Mouse (Mus musculus) brain, adult 2 months (tissue): Measurements from ENCODE around the gene Slc7a14.
A peak's percentile ranks its signal among the peaks of the same experiment; 100 is the strongest.

Experiments used
- DNase-seq: peaks from one replicate; pipeline ENCODE4 v3.0.0; 2011; ENCODE audit warnings: low read depth, low spot score

The Slc7a14 gene

DNA sequence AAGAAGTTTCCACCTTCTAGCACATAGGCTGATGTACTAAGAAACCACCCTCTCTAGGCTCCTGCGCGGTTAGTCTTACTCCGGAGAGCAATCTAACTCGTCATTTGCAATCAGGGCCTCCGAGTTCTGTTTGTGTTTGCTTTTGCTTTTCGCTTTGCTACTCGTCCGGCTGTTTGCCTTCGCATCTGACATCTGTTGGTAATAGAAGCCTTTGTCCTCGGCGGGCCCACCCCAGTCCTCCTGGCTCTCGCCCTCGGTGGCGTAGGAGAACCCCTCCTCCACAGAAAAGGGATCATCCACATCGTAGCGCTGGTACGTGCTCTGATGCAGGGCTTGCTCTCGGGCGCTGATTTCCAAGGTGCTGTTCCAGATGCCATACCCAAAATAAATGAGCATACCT lies 101.2 kb downstream of the Slc7a14 start:
- DNase-seq, result peak; percentile 81

DNA sequence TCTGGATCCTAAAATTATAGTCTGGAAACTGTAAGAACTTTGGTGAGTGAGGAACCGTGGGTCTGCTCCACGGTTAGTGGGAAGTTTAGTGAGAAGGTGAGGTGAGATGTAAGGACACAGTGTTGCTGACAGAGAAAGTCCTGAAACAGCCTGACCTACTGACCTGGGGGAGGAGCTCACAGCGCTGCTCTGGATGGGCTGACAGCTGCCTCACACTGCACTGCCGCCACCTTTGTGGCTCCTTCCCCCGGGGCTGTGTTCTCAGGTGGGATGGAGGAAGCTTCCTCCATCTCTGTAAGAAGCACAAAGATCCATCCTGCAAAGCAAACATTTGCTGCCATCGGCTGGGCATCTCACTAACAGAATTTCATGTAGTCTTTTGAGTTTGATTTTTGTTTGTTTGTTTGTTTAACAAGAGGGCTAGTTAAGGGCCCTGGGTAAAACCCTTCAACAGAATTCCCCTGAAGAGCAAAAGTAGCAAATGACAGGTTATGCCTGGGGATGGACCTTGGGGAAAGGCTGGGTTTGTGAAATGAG lies 101.7 kb downstream of the Slc7a14 start:
- no peak for DNase-seq

DNA sequence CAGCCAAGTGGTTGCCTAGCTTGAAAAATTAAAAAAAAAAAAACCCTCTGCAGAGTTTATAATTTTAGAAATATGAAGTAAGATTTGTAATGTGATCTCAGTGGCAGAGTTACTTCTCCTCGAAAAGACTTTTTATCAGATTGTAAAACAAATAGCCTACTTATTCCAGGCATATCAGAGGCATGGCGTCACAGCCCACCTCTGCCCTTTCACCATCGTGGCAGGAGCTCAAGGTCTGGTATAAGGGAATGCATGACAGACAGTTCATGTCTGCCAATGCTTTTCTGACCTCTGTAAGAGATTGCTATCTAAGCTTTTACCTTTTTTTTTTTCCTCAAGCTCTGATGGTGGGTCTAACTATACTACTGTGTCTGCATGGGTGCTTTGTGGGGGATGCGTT lies 102.1 kb downstream of the Slc7a14 start:
- no peak for DNase-seq

DNA sequence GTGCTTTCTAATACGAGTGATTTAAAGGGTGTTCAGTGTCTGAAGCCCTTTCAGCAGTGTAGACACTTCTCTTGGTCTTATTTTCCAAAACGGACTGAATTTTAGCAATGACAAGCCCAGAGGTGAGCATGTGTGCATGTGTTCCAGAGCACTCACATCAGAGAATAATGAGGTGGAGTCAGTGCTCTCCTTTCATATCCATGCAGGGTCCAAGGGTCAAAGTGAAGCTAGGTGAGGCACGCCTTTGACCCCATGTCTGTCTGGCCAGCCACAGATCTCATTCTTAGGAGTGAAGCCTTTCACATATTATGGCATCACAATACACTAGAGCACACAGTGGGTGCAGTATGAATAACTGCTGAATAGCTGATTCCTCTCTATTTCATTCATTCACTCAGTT lies 105.0 kb downstream of the Slc7a14 start:
- no peak for DNase-seq

DNA sequence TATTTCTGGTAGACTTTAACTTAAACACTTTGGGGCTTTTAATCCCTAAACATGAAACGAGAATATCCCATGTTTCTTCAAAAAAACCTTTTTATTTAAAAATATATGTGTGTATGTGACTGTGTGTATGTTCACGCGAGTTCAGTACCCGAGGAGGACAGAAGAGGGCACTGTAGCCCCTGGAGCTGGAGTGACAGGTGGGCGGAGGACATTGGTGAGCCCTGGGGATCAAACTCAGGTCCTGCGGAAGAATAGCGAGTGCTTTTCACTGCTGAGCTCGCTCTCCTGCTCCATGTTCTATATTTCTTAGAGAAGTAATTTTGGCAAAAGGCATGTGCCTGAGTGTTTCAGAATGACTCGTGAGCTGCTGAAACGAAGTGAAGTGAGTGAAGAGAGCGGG lies 106.2 kb downstream of the Slc7a14 start:
- DNase-seq, result no peak

DNA sequence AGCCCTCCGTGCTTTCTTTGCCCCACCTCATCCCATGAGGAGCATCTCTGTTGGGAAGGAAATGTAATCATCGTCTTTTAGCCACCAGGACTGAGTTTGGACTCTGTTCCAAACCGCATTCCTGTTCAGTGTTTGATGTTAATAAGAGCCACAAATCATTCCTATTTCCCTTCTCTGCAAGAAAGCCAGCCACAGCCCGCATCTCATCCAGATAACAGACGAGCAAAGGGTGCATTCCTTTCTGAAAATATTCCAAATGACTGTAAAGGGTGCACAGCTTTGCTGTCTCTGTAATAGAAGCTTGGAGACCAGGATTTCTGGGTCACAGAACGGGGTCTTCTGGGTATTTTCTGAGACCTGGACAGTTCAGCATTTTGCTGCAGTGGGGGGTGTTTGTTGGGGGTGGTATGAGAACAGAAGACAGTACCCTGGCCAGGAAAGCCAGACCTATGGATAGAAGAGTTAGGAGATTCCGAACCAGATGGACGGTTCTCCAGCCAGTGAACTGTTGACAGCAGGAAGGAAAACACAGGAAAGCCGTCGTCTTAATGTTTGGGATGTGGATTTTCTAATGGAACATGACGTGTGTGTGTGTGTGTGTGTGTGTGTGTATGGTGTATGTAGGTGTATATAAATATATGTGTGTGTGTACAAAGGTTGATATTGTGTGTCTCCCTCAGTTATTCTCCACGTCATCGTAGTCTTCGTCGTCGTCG lies 110.9 kb downstream of the Slc7a14 start:
- no peak for DNase-seq

DNA sequence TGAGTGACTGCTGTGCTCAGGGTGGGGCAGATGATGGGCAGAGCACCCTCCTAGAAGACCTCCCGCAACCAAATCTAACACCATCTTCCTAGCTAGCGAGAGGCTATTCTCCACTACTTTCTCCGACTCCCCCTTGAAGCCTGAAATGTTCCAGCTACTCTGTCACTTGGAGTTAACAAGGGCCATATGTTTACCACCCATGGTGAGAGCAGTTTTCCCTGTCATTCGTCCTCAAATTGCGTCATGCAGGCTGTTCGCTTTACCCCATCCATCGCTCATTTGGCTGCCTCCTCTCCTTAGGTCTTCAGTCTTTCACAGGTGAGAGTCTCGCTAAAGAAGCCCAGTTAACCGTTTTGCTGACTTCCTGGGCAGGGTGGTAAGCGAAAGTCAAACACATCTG lies 118.8 kb downstream of the Slc7a14 start:
- DNase-seq, result peak; percentile 45

DNA sequence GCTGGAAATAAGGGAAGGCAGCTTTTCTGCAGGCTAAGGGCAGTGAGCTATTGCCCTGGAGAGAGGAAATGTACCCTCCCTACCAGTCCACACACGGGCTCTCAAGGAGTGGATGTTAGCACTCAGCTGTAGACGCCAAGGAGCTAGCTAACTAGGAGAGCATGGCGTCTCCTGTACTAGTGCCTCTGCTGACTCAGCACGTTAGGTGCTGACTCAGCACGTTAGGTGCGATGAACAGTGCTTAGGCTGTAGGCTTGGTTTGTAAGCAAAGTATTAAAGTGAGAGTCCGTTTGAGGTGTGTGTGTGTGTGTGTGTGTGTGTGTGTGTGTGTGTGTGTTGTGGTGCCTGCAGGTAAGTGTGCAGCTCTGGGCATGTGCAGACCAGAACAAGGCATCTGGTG lies 119.8 kb downstream of the Slc7a14 start:
- DNase-seq, result no peak

DNA sequence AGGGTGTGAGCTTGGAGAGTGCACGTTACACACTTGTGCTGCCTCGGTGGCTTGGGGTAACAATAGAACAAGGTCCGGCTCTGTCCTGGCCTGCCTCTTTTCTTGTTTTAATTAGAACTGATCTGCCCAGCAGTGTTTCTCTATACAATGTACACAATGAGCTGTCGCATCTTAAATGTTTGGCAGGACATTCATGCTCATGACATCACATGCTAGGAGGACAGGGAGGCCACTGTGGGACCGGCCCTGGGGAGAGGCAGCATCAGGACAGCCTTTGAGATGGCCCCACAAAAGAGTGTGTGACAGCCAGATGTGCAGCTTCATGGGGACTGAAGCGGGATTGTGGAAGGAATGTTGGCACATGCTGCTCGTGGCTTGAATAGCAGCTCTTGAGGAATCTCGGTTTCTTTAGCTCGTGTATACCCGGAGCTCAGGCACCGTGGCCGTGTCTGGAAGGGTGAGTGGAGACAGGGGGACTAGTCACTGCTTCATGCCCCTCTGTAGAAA lies 143.8 kb downstream of the Slc7a14 start:
- peak; percentile 94 for DNase-seq

DNA sequence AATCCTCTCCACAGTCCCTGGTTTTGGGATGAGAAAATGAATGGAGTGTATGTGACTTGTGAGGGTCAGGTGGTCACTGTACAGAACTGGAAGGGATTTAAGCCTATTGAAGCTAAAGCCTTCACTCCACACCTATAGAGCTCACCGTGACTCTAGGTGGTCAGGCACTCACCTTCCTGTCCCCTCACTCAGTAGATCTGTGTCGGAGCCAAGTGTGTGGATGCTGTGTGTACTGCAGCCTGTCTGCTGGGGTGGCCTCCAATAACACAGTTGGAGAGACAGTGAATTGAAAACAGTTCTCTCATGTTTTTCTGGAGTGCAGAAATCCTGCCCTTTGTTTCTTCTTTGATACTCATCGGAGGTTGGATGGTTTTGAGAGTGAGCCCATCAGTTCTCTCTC lies 144.4 kb downstream of the Slc7a14 start:
- DNase-seq, result no peak

DNA sequence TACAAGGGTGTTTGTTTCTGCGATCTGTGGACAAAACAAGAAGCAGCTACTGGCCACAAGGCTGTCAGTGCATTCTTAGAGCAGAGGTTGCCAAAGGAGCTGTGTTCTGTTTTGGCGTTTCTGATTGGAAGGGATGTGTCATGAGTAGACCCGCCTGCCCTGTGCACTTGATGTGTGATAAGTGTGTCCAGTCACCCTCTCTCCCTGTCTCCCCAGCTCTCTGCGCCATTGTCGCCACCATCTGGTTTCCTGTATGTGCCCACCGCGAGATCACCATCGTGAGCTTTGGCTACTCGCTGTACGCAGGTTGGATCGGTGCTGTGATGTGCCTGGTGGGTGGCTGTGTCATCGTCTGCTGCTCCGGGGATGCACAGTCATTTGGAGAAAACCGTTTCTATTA lies 147.3 kb downstream of the Slc7a14 start:
- DNase-seq, result no peak

DNA sequence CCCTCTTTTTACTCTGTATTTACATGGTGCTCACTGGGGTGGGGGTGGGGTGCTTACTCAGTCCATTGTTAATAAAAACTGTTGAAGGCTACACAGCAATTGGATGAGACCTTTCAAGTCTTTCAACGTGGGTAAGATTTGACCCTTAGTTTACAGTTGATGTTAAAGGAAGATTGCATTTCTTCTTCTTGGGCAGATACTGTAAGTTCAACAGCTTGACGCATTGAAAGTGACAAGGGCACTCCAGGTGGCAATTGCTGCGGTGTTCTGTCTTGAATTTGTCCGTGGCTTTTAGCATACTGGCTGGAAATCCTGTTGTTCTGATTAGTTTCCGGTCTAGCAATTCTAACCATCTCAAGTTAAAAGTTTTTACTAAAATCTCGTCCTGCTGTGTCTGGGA lies 148.8 kb downstream of the Slc7a14 start:
- no peak for DNase-seq

DNA sequence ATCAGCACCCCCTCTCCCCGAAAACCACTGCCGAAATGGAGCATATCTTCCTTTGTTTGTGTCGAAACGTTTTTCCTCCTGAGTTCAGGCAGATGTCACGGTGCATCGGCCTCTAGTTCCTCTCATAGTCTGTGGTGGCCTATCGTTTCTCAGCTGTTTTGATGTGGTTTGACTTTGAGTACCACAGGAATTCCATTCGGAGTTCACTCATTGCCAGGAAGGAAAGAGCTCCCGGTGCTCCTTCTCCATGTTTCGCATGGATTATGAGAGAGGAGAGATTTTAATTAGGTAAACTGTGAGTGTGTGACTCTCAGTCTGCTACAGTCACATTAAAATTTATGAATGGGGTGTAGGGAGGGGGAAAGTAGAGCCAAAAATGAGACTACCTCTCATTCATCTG lies 150.1 kb downstream of the Slc7a14 start:
- no peak for DNase-seq

DNA sequence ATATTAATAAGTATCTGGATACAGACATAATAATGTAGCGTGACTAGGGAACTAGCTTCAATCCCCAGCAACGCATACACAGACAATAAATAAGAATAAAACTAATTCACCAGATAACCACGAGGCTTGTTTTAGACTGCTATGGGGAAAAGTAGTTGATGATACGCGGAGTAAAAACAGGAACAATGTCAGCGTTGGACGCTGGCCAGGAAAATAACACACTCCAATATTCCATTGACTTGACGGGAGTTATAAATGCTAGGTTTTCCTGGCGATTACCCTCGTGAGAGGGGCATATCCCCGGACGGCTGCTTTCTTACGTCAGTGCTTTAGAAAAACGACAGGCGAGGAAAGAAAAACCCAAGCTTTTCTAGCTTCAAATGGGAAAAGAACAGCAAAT lies 152.4 kb downstream of the Slc7a14 start:
- DNase-seq, result no peak

DNA sequence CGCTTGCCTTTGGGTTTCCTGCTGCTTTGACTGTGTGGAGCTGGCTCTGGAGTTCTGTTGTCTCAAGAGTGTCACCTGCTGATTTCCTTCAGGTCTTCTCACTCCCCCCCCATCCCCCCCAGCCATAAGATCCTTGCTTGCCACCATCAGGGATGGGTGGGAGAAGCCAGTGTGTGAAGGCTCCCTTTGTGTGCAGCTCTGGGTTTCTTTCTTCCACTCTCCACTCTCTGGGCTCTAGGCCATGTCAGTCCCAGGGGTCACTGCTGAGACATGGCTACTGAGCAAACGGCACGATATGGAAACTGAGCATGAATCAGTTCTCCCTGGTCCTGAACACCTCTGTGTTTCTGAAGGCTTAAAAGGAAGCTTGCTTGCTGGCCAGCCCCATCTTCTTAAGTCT lies 154.1 kb downstream of the Slc7a14 start:
- DNase-seq, result peak; percentile 51
